Mouse (Mus musculus) cerebellum, adult 2 months (tissue): ENCODE measurements around the gene Vmn1r202.

Experiments used
- CTCF ChIP-seq: fragments of 200-500 bp; IDR thresholded peaks from 2 replicates; pipeline ENCODE4 v1.5.1; 2011; ENCODE audit warnings: low read depth, mild to moderate bottlenecking, control low read depth, low read length, moderate library complexity, borderline replicate concordance; ENCODE audit not compliant: insufficient read depth
- POLR2A ChIP-seq: fragments of 200-500 bp; IDR thresholded peaks from 2 replicates; pipeline ENCODE4 v1.6.1; 2011; ENCODE audit warnings: low read length, control low read depth, borderline replicate concordance; ENCODE audit not compliant: insufficient read depth

GRCm38 (mm10) chr13:22471623-22472022, 33.6 kb downstream of the Vmn1r202 start, which contains the start of gene Vmn1r201:
- TF ChIP-seq CTCF, result no peak
- TF ChIP-seq POLR2A, result no peak
